Mouse (Mus musculus): Measurements from ENCODE around the gene Tepp. TPM values are rescaled to one million over a fixed set of nuclear protein-coding genes. Genes with fewer than 3 reads are reported as not detected.

Gene Tepp
- not detected in 2 replicates for polyA plus RNA-seq (2016; fragmentation: Nextera tagmentation; extraction: Ambion mirVana)

GRCm38 (mm10) chr8:95310342-95310970, at the start of gene Tepp:
TSS of gene Tepp (plus strand) at chr8:95310566.
- H3K27me3 ChIP-seq (ENCODE audit: poor library complexity, severe bottlenecking) = peaks cover 4% of the 10 kb centered on the region; the same call in 1 of the 2 replicates
- 21% methylated on average over 6 of the region's 6 CpGs for WGBS
- DNase-seq (ENCODE audit: extremely low spot score, low spot score) = no peak
- H3K36me3 ChIP-seq (replicated peaks) = no peaks in the 10 kb centered on the region
- H3K4me3 ChIP-seq = no peak within 1 kb of the TSS
- H3K9me3 ChIP-seq = no peaks in the 10 kb centered on the region
- H3K27ac ChIP-seq = no peak within 1 kb of the TSS
- peaks cover 19% of the 10 kb centered on the region for H3K4me1 ChIP-seq

GRCm38 (mm10) chr8:95262181-95262580, 48.2 kb upstream of the Tepp start:
- Histone ChIP-seq H3K27ac (no peak overlapping the region), H3K27me3 (ENCODE audit: poor library complexity, severe bottlenecking) (no peaks in the 10 kb centered on the region), H3K4me3 (no peak overlapping the region), H3K9me3 (no peaks in the 10 kb centered on the region), H3K4me1 (no peaks in the 10 kb centered on the region), H3K36me3 (replicated peaks) (no peaks in the 10 kb centered on the region)
- WGBS = 86% methylated on average over 2 of the region's 2 CpGs
- no peak for DNase-seq (ENCODE audit: extremely low spot score, low spot score)

- DNase-seq (ENCODE audit: extremely low spot score, low spot score) = no peak
- Histone ChIP-seq H3K27me3 (ENCODE audit: poor library complexity, severe bottlenecking) (no peaks in the 10 kb centered on the region), H3K4me3 (no peak overlapping the region), H3K27ac (no peak overlapping the region), H3K9me3 (no peaks in the 10 kb centered on the region), H3K36me3 (replicated peaks) (no peaks in the 10 kb centered on the region), H3K4me1 (peaks cover 10% of the 10 kb centered on the region)
- 75% methylated on average over 12 of the region's 12 CpGs for WGBS
Observed at GRCm38 (mm10) chr8:95270501-95270900, 39.9 kb upstream of the Tepp start.

DNA sequence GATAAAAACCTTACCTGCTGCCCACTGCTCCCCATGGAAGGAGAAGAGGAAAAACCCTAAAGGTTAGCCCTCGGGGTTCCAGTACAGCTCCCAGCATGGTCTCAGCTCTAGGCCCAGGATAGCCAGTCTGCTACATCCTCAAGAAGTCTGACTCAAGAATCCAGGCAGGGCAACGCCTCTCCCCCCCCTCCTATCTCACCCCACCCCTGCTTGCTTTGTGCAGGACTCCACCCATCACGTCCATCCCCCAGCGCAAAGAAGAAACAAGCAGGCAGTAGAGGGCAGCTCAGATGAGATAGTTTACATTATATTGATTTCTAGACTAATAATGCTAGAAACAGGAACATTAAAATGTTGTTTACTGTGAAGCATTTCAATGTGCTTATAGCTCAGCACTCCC, 38.5 kb upstream of the Tepp start:
- DNase-seq (ENCODE audit: extremely low spot score, low spot score) = no peak
- H3K9me3 ChIP-seq = no peaks in the 10 kb centered on the region
- 36% methylated on average over 4 of the region's 4 CpGs for WGBS
- no peak overlapping the region for H3K27ac ChIP-seq
- H3K27me3 ChIP-seq (ENCODE audit: poor library complexity, severe bottlenecking) = no peaks in the 10 kb centered on the region
- peaks cover 10% of the 10 kb centered on the region for H3K4me1 ChIP-seq
- no peak overlapping the region for H3K4me3 ChIP-seq
- no peaks in the 10 kb centered on the region for H3K36me3 ChIP-seq (replicated peaks)

GRCm38 (mm10) chr8:95272871-95273270, 37.5 kb upstream of the Tepp start:
- Histone ChIP-seq H3K27me3 (ENCODE audit: poor library complexity, severe bottlenecking) (no peaks in the 10 kb centered on the region), H3K36me3 (replicated peaks) (no peaks in the 10 kb centered on the region), H3K9me3 (no peaks in the 10 kb centered on the region), H3K4me1 (peaks cover 10% of the 10 kb centered on the region), H3K4me3 (no peak overlapping the region), H3K27ac (no peak overlapping the region)
- 46% methylated on average over 2 of the region's 2 CpGs for WGBS
- DNase-seq (ENCODE audit: extremely low spot score, low spot score) = no peak

DNA sequence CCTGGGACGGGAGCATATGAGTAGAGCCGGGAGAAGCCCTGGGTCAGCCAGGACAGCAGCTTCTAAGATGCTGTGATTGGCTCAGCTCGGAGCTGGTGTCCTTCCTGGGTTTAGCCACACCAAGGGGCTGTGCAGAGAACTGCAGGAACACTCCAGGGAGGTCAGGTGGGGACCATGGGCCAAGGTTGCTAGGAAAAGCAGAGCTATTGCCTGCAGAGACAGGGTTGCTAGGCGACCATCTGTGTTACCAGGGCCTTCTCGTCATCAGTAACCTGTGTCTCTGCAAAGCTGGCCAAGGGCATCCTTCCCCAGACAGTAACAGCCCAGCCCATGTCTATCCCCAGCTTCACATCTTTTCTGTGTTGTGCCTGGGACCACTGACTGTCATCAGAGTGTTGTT, 28.9 kb upstream of the Tepp start:
- no peak overlapping the region for H3K4me3 ChIP-seq
- DNase-seq (ENCODE audit: extremely low spot score, low spot score) = no peak
- H3K27ac ChIP-seq = no peak overlapping the region
- H3K27me3 ChIP-seq (ENCODE audit: poor library complexity, severe bottlenecking) = no peaks in the 10 kb centered on the region
- no peaks in the 10 kb centered on the region for H3K9me3 ChIP-seq
- no peaks in the 10 kb centered on the region for H3K36me3 ChIP-seq (replicated peaks)
- 73% methylated on average over 5 of the region's 5 CpGs for WGBS
- H3K4me1 ChIP-seq = no peaks in the 10 kb centered on the region

DNA sequence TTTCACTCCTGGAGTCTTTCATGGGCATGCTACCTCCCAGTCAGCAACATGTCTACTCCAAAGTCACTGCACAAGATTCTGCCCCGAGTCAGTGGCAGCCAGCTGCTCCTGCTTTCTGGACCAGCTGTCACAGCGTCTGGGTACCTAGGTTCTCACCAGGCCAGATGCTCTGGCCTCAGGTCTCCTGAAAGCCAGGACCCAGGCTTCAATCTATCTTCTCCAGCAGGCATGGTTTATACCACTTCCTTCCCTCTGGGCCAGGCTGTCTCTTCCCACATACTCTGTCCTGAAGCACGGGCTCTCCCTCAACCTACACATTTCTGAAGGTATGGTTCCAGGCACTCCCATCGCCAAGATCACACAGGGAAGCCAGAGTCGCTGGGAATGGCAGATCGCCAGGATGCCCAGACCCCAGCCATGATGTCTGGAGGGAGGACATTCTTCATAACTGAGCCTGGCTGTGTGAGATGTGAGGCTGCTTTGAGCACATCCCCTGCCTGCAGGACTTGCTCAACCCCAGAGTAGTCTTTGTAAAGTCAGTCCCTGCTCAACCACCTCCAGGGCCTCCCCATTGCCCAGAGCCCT, 21.2 kb upstream of the Tepp start:
- H3K27ac ChIP-seq = no peak overlapping the region
- H3K4me3 ChIP-seq = no peak overlapping the region
- WGBS = 77% methylated on average over 6 of the region's 6 CpGs
- no peaks in the 10 kb centered on the region for H3K9me3 ChIP-seq
- H3K4me1 ChIP-seq = peaks cover 3% of the 10 kb centered on the region; the same call in 1 of the 2 replicates
- H3K27me3 ChIP-seq (ENCODE audit: poor library complexity, severe bottlenecking) = no peaks in the 10 kb centered on the region
- DNase-seq (ENCODE audit: extremely low spot score, low spot score) = no peak
- H3K36me3 ChIP-seq (replicated peaks) = no peaks in the 10 kb centered on the region

GRCm38 (mm10) chr8:95293172-95293571, 17.2 kb upstream of the Tepp start:
- Histone ChIP-seq H3K4me1 (peaks cover 6% of the 10 kb centered on the region), H3K9me3 (no peaks in the 10 kb centered on the region), H3K27me3 (ENCODE audit: poor library complexity, severe bottlenecking) (no peaks in the 10 kb centered on the region), H3K36me3 (replicated peaks) (no peaks in the 10 kb centered on the region), H3K4me3 (no peak overlapping the region), H3K27ac (no peak overlapping the region)
- no peak for DNase-seq (ENCODE audit: extremely low spot score, low spot score)
- 83% methylated on average over 11 of the region's 11 CpGs for WGBS

DNA sequence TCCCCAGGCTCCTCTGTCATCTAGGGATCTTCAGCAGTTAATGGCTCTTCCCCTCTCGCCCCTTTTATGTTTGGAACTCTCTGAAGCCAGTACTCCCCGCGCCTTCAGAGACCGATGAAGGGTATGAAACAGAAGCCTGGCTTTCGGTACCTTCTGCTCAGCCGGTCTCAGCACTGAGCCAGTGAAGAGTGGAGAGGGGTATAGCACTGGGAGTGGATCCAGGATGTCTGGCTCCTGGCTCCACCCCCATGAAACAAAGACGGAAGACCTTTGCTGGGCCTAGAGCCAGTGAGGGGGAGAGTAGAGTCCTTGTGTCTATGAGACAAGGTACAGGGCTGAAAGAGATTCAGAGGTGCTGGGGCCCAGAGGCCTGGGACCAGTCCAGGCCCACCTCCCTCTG, 16.5 kb upstream of the Tepp start:
- H3K27me3 ChIP-seq (ENCODE audit: poor library complexity, severe bottlenecking) = no peaks in the 10 kb centered on the region
- peaks cover 6% of the 10 kb centered on the region for H3K4me1 ChIP-seq
- DNase-seq (ENCODE audit: extremely low spot score, low spot score) = no peak
- H3K4me3 ChIP-seq = no peak overlapping the region
- no peaks in the 10 kb centered on the region for H3K36me3 ChIP-seq (replicated peaks)
- no peak overlapping the region for H3K27ac ChIP-seq
- H3K9me3 ChIP-seq = no peaks in the 10 kb centered on the region
- WGBS = 84% methylated on average over 7 of the region's 7 CpGs

DNA sequence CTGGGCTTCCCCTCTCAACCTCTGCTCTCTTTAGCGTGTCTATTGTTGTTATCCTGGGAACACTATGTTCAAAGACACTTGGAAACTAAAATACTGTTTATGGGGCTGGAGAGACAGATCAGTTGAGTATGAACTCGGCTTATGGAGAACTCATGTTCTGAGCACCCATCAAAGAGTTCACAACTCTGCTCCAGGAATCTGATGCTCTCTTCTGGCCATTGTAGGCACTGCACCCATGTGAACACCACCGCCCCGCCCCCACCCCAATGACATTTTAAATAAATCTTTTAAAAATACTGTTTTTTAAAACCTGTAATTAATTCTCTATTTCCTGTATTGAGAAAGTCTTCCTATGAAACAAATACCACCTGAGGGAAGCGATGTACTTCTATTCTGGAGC, 8.0 kb upstream of the Tepp start:
- no peaks in the 10 kb centered on the region for H3K27me3 ChIP-seq (ENCODE audit: poor library complexity, severe bottlenecking)
- WGBS = 31% methylated on average over 5 of the region's 5 CpGs
- H3K9me3 ChIP-seq = no peaks in the 10 kb centered on the region
- H3K36me3 ChIP-seq (replicated peaks) = no peaks in the 10 kb centered on the region
- no peak overlapping the region for H3K4me3 ChIP-seq
- H3K4me1 ChIP-seq = peaks cover 11% of the 10 kb centered on the region
- H3K27ac ChIP-seq = no peak overlapping the region
- DNase-seq (ENCODE audit: extremely low spot score, low spot score) = no peak

DNA sequence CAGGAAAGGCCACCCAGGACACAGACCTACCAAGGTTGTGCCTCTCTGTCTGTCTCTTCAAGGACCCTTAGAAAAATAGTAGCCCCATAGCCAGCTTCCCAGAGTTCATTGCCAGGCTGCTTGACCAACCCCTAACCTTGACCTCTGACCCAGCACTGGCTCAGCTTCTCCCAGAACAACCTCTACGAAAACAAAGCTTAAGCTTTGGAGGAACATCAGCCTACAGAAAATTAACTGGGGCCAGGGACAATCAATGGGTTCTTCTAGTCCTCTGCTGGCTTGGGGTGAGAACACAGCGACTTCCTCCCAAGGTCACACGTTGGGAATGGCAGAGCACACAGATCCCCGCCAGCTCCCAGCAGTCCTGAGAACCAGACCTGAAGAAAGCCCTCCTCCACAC, 4.8 kb upstream of the Tepp start:
- Histone ChIP-seq H3K4me3 (no peak overlapping the region), H3K9me3 (no peaks in the 10 kb centered on the region), H3K36me3 (replicated peaks) (no peaks in the 10 kb centered on the region), H3K27me3 (ENCODE audit: poor library complexity, severe bottlenecking) (no peaks in the 10 kb centered on the region), H3K4me1 (peaks cover 10% of the 10 kb centered on the region), H3K27ac (no peak overlapping the region)
- WGBS = 76% methylated on average over 4 of the region's 4 CpGs
- DNase-seq (ENCODE audit: extremely low spot score, low spot score) = no peak

DNA sequence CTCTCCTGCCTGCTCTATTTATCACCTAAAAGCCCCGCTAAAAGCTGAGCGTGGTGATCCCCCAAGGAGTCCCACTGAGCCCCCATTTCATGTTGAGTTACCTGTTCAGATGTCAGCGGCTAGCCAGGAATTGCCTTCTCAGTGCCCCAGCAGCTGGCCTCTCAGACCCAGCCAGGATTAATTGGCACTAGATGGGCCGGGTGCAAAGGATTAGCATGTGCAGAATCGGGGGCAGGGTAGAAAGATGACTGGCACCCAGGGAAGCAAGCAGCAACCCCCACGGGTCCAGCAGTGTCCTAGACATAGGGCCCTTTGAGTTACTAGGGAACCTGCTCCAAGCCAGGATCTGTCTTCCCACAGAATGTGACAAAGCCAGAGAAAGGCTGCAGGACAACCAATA, 3.9 kb upstream of the Tepp start, which contains the start of gene Cngb1:
TSS of gene Cngb1 (minus strand) at position 155 of the 400 bp plus-strand sequence.
- Histone ChIP-seq H3K4me3 (no peak within 1 kb of the TSS), H3K4me1 (peaks cover 17% of the 10 kb centered on the region), H3K27me3 (ENCODE audit: poor library complexity, severe bottlenecking) (no peaks in the 10 kb centered on the region; the same call in 1 of the 2 replicates), H3K36me3 (replicated peaks) (no peaks in the 10 kb centered on the region), H3K27ac (no peak within 1 kb of the TSS), H3K9me3 (no peaks in the 10 kb centered on the region)
- 50% methylated on average over 6 of the region's 6 CpGs for WGBS
- DNase-seq (ENCODE audit: extremely low spot score, low spot score) = no peak

DNA sequence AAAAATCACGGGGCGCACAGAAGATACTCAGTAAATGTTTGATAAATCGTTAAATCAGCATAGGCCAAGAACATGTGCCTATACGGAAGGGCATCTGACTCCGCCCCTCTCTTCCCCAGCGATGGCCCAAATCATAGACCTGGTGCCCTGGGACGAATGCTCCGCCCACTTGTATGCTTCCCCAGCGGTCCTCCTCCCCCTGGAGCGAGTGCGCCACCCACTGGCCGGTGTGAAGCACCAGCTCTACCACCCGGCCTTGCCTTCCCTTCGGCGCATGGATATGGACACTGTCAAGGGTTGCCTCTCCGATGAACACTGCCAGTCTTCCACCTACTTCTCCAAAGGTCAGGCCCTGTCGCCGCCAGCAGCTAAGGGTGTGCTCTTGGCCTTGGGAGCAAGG, 2.5 kb downstream of the Tepp start:
- WGBS = 66% methylated on average over 18 of the region's 18 CpGs
- Histone ChIP-seq H3K4me1 (peaks cover 15% of the 10 kb centered on the region), H3K27me3 (ENCODE audit: poor library complexity, severe bottlenecking) (peaks cover 4% of the 10 kb centered on the region; the same call in 1 of the 2 replicates), H3K9me3 (no peaks in the 10 kb centered on the region), H3K36me3 (replicated peaks) (no peaks in the 10 kb centered on the region), H3K27ac (no peak overlapping the region), H3K4me3 (no peak overlapping the region)
- DNase-seq (ENCODE audit: extremely low spot score, low spot score) = no peak

Measured in forebrain, embryonic 10.5 days (tissue).